Mouse (Mus musculus): ENCODE data around the gene Rpf2.

- peak; percentile 81 for TF ChIP-seq SIN3A (IDR thresholded peaks at IDR 0.05; ENCODE audit: low read length)
- TF ChIP-seq POLR2A (IDR thresholded peaks at IDR 0.05; ENCODE audit: control insufficient read depth in 1 of 2, insufficient read depth in 1 of 2, low read depth in 1 of 2, low read length in 2 of 2, poor library complexity in 1 of 2), result no peak
- TF ChIP-seq USF2 (IDR thresholded peaks at IDR 0.05; ENCODE audit: borderline replicate concordance in 1 of 2, insufficient read depth in 1 of 2, low read depth in 1 of 2, low read length in 2 of 2), result no peak
- no peak for TF ChIP-seq ZKSCAN1 (IDR thresholded peaks at IDR 0.05; ENCODE audit: low read depth, low read length)
- peak; percentile 100 for TF ChIP-seq ZC3H11A (IDR thresholded peaks at IDR 0.05; ENCODE audit: low read depth, low read length)
- TF ChIP-seq BHLHE40 (IDR thresholded peaks at IDR 0.05; ENCODE audit: borderline replicate concordance, low read depth, low read length), result no peak
- TF ChIP-seq RAD21 (IDR thresholded peaks at IDR 0.05; ENCODE audit: low read depth, low read length), result no peak; the same call in none of the 2 replicates
- no peak for TF ChIP-seq E2F4 (IDR thresholded peaks at IDR 0.05; ENCODE audit: borderline replicate concordance, low read depth, low read length)
- TF ChIP-seq ELF1 (IDR thresholded peaks at IDR 0.05; ENCODE audit: low read depth, low read length), result no peak
Measured at GRCm38 (mm10) chr10:40212443-40213169, 34.2 kb downstream of the Rpf2 start.

All from MEL (cell line).